Mouse (Mus musculus) forebrain, embryonic 10.5 days (tissue): ENCODE measurements around the gene Cers5. TPM values are rescaled to one million over a fixed set of nuclear protein-coding genes. Genes with fewer than 3 reads are reported as not detected.

Experiments
- DNase-seq: peaks from one replicate; pipeline ENCODE4 v3.0.0-alpha.2; 2017; ENCODE audit warnings: low spot score; ENCODE audit errors: extremely low spot score
- H3K27ac ChIP-seq: fragments of 300-500 bp; sonication (generic); 2 replicates; pipeline ENCODE4 v1.5.1; 2016; ENCODE audit warnings: mild to moderate bottlenecking
- H3K27me3 ChIP-seq: fragments of 300-500 bp; sonication (generic); 2 replicates; pipeline ENCODE4 v1.6.1; 2016; ENCODE audit warnings: mild to moderate bottlenecking; ENCODE audit not compliant: poor library complexity, severe bottlenecking
- H3K36me3 ChIP-seq: fragments of 300-500 bp; sonication (generic); replicated peaks from 2 replicates; pipeline ENCODE4 v1.6.1; 2016; ENCODE audit warnings: mild to moderate bottlenecking, moderate library complexity
- H3K4me1 ChIP-seq: fragments of 300-500 bp; sonication (generic); 2 replicates; pipeline ENCODE4 v1.6.1; 2016
- H3K4me3 ChIP-seq: fragments of 300-500 bp; sonication (generic); 2 replicates; pipeline ENCODE4 v1.5.1; 2016; ENCODE audit warnings: mild to moderate bottlenecking, moderate library complexity
- H3K9me3 ChIP-seq: fragments of 300-500 bp; sonication (generic); 2 replicates; pipeline ENCODE4 v1.6.1; 2016; ENCODE audit warnings: mild to moderate bottlenecking, moderate library complexity
- WGBS: fragments of 180-500 bp; shearing (Covaris S2); methylation state at CpG from one replicate; pipeline ENCODE4 v1.1.7; 2016; 5-methylcytosine and 5-hydroxymethylcytosine counted together
- polyA plus RNA-seq: library from polyadenylated mRNA; unstranded; fragments of >200 nt; fragmentation: Nextera tagmentation; extraction: Ambion mirVana; gene quantifications from 2 replicates; pipeline ENCODE4 v1.2.1, GENCODE M21; 2016

Cers5 gene
- polyA plus RNA-seq, 1 experiment from 2014 or later = 59.5 TPM

DNA sequence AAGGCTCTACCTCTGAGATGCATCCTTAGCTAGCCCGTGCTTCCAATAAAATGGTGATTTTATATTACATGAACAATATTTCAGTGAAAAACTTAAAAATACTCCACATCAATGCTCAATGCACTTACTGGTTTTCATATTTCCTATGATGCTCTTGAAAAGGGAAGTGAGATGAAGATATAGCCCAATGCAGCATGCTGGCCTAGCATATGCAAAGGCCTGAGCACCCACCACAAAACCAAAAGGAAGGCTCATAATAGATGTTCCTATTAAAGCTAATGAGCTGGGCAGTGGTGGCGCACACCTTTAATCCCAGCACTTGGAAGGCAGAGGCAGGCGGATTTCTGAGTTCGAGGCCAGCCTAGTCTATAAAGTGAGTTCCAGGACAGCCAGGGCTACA, 33.0 kb upstream of the Cers5 start:
- Histone ChIP-seq H3K4me3 (no peak overlapping the region), H3K9me3 (no peaks in the 10 kb centered on the region), H3K4me1 (peaks cover 69% of the 10 kb centered on the region), H3K36me3 (peaks cover 17% of the 10 kb centered on the region), H3K27me3 (peaks cover 26% of the 10 kb centered on the region), H3K27ac (0 out of 2 replicates have a peak overlapping the region, but pooled peaks have one; percentile 77)
- 89% methylated on average over 4 of the region's 4 CpGs for WGBS
- no peak for DNase-seq

DNA sequence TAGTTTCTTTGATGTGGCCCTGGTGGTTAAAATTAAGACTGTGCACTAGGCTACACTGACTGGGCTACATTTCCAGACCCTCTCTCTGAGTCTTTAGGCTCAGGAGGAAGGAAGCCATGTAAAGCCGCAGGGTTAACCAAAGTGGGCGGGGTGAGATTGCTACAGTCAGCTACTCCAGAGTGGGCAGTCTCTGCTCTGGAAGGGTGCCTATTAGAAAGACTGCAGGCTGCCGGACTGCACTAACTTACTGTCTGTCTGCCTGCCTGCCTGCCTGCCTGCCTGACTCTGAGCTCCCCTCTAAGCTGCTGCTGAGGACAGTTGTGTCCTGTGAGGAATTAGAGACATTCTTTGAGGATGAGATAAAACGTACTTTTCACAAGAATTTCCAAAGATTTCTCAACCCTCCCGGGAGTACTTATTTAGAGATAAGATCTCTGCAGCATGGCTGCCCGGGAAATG, 30.5 kb upstream of the Cers5 start:
- H3K9me3 ChIP-seq = no peaks in the 10 kb centered on the region
- 37% methylated on average over 6 of the region's 6 CpGs for WGBS
- peaks cover 12% of the 10 kb centered on the region; the same call in 1 of the 2 replicates for H3K27me3 ChIP-seq
- peaks cover 66% of the 10 kb centered on the region for H3K4me1 ChIP-seq
- H3K36me3 ChIP-seq = peaks cover 36% of the 10 kb centered on the region
- peak overlapping the region; percentile 68 for H3K27ac ChIP-seq
- peak; percentile 32 for DNase-seq
- no peak overlapping the region for H3K4me3 ChIP-seq

DNA sequence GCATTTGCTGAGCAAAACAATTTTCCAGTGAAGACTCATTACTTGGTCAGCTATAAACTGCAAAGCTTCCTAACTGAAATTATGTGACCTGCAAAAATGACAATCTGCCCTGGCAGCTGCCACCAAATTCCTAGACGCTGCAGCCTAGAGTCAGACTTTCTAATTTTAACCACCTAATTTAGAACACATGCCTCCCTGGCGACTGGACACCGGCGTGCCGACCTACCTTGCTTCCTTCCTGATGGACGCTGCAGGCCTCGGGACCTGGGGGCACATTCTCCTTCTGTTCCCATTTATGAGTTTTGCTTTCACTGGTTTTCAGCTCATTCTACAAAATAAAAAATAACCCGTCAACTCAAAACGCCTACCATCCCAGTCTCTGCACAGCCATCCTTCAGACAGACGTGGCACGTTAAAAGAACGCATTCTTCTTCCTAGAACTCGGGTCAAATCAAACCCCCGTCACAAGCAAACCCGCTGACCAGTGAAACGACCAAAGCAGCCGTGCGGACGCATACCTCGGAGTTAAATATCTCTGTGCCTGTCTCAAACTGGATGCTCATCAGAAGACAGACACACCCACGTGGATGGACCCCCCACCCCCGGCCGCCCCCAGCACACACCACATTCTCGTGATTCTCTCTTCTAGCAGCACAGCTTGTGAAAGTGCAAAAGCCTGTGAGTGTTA, 29.3 kb upstream of the Cers5 start:
- Histone ChIP-seq H3K9me3 (no peaks in the 10 kb centered on the region), H3K4me3 (no peak overlapping the region), H3K4me1 (peaks cover 56% of the 10 kb centered on the region), H3K36me3 (peaks cover 38% of the 10 kb centered on the region), H3K27ac (peak overlapping the region; percentile 59; the same call in 1 of the 2 replicates), H3K27me3 (peaks cover 12% of the 10 kb centered on the region; the same call in 1 of the 2 replicates)
- DNase-seq = no peak
- WGBS = 36% methylated on average over 24 of the region's 24 CpGs

DNA sequence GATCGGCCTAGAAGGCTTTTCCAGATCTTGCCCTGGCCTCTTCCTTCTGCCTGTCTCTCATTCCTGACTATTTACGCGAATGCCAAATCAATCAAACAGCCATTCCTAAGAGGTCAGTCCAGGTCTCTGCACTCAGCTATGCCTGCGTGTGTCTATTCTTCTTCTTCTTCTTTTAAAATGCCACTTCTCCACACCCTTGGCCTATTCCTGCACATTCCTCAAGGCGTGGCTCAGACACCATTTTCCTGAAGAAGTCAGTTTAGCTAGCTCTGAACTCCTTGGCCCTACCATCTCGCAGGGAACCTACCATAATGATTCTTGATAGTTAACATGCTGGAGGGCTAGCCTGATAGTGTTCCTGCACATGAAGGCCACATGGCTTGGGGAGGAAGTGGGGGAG, 27.0 kb upstream of the Cers5 start:
- peaks cover 38% of the 10 kb centered on the region for H3K36me3 ChIP-seq
- H3K4me1 ChIP-seq = peaks cover 42% of the 10 kb centered on the region
- H3K27me3 ChIP-seq = 0 out of 2 replicates have a peak, but pooled peaks cover 3% of the 10 kb centered on the region
- no peak overlapping the region for H3K27ac ChIP-seq
- no peaks in the 10 kb centered on the region for H3K9me3 ChIP-seq
- WGBS = 86% methylated on average over 6 of the region's 6 CpGs
- H3K4me3 ChIP-seq = no peak overlapping the region
- no peak for DNase-seq

DNA sequence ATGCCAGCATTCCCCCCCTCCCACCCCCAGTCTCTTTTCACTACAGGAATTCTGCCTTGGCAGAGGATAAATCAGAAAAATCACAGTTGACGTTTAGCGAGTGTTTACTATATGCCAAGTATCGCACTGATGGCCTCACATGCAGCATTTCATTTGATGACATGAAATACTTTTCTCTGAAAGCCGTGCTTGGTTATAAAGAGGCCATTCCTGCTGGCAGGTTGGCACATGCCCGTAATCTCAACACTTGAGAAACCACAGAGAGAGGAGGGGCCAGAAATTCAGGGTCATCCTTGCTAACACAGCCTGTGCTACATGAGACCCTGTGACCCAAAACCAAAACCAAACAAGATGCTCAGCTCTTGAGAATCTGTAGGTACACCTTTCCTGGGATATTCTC, 25.2 kb upstream of the Cers5 start:
- Histone ChIP-seq H3K9me3 (no peaks in the 10 kb centered on the region), H3K4me1 (peaks cover 30% of the 10 kb centered on the region), H3K27ac (no peak overlapping the region), H3K27me3 (no peaks in the 10 kb centered on the region), H3K36me3 (peaks cover 52% of the 10 kb centered on the region), H3K4me3 (no peak overlapping the region)
- no peak for DNase-seq
- 93% methylated on average over 5 of the region's 5 CpGs for WGBS

DNA sequence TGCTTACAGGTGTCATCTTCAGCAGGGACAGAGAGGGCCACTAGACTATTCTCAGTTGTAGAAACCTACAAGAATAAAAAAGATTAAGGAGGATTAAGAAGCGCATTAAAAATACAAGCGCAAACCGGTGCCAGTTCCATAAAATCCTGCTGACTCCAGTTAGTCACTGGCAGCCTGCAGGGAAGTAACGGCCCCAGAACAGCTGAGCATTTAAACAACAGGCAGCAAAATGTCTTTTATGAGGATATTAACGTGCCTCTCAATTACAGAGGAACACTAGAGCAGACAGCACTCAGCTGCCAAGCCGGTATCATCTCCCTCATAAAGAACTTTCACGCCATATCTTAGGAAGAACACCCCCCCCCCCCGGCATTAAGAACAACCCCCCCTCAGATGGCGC, 24.1 kb upstream of the Cers5 start:
- Histone ChIP-seq H3K27me3 (no peaks in the 10 kb centered on the region), H3K36me3 (peaks cover 64% of the 10 kb centered on the region), H3K9me3 (no peaks in the 10 kb centered on the region), H3K27ac (no peak overlapping the region), H3K4me3 (no peak overlapping the region), H3K4me1 (peaks cover 18% of the 10 kb centered on the region)
- DNase-seq = no peak
- WGBS = 91% methylated on average over 9 of the region's 9 CpGs

DNA sequence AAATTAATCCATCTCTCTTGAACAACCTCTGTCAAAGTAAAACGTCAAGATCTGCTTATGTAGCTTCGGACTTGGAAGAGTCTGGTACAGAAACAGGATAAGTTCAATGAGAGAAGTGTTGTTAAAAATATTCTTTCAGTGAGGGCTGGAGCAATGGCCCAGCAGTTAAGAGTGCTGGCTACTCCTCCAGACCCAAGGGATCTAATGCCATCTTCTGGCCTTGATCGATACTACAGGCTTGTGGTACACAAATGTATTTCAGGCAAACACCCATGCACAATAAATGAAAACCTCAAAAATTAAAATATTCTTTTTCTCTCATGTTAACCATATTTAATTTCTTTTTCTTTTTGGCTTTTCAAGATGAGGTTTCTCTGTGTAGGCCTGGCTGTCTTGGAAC, 23.4 kb upstream of the Cers5 start:
- Histone ChIP-seq H3K4me3 (no peak overlapping the region), H3K36me3 (peaks cover 71% of the 10 kb centered on the region), H3K27ac (no peak overlapping the region), H3K27me3 (no peaks in the 10 kb centered on the region), H3K9me3 (no peaks in the 10 kb centered on the region), H3K4me1 (peaks cover 14% of the 10 kb centered on the region)
- WGBS = 87% methylated on average over 3 of the region's 3 CpGs
- no peak for DNase-seq

DNA sequence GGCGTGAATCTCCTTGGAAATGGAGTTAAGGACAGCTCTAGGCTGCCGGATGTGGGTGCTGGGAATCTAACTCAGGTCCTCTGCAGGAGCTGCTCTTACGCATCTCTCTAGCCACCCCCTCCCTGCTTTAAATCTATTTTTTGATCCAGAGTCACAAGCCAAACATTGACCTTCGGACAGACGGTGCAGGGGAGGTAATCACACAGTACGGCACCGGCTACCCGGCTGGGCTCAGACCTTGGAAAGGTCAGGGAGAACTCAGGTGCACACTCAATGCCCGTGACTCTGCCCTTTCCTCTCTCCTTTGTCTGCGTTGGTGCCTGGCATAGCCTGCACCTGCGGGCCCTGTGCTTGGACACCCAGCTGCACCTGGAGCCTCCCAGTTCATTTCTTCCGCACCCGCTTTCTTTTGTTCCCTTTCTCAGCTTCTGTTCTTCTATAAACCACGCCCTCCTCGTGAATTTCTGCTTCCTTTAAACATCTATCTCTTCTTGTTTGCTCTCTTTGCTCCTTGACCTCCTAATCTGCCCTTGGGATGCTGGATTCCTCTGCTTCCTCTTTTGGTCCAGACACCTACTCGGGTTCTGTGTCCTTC, 19.6 kb upstream of the Cers5 start:
- no peak overlapping the region for H3K4me3 ChIP-seq
- no peaks in the 10 kb centered on the region for H3K9me3 ChIP-seq
- peaks cover 60% of the 10 kb centered on the region for H3K36me3 ChIP-seq
- 94% methylated on average over 16 of the region's 16 CpGs for WGBS
- no peaks in the 10 kb centered on the region for H3K4me1 ChIP-seq
- no peak for DNase-seq
- no peaks in the 10 kb centered on the region for H3K27me3 ChIP-seq
- H3K27ac ChIP-seq = no peak overlapping the region

DNA sequence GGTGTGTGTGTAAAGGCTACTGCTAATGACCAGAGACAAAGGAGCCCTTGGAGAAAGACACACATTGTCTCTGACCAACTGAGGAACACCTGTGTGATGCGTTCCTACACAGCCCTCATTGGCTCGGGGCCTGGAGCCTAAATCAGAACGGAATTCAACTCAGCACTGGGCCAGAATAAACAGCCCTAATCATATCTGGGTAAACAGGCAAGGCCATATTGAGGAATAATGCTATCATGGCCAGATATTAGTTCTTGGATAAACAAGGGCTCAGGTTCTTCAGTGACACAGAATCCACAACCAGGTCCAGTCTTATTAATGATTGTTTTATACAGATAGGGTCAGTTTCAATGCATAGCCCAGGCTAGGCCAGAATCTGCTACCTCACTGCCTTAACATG, 18.3 kb upstream of the Cers5 start:
- 85% methylated on average over 3 of the region's 3 CpGs for WGBS

DNA sequence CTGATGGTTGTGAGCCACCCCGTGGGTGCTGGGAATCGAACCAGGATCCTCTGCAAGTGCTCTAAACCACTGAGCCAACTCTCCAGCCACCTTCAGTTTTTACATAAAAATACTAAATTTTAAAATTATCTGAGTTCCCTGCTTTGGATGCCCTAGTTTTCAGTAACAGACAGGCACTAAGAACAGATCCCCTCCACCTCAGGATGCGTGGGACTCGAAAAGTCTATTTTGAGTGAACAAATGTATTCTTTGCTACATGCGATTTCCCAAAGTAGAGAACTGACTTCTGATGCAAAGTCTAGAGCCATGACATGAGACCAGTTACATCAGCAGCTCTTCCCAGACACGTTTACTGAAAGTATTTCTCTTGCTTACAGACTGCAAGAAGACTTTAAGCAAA, 17.8 kb upstream of the Cers5 start:
- H3K4me3 ChIP-seq = no peak overlapping the region
- no peak overlapping the region for H3K27ac ChIP-seq
- no peak for DNase-seq
- H3K4me1 ChIP-seq = no peaks in the 10 kb centered on the region
- H3K36me3 ChIP-seq = peaks cover 53% of the 10 kb centered on the region
- WGBS = 91% methylated on average over 6 of the region's 6 CpGs
- no peaks in the 10 kb centered on the region for H3K27me3 ChIP-seq
- no peaks in the 10 kb centered on the region for H3K9me3 ChIP-seq

More for the DNA sequence above, 18.3 kb upstream of the Cers5 start:
- DNase-seq = no peak
- H3K36me3 ChIP-seq = peaks cover 56% of the 10 kb centered on the region
- no peaks in the 10 kb centered on the region for H3K27me3 ChIP-seq
- H3K4me3 ChIP-seq = no peak overlapping the region
- H3K9me3 ChIP-seq = no peaks in the 10 kb centered on the region
- H3K27ac ChIP-seq = no peak overlapping the region
- H3K4me1 ChIP-seq = no peaks in the 10 kb centered on the region

DNA sequence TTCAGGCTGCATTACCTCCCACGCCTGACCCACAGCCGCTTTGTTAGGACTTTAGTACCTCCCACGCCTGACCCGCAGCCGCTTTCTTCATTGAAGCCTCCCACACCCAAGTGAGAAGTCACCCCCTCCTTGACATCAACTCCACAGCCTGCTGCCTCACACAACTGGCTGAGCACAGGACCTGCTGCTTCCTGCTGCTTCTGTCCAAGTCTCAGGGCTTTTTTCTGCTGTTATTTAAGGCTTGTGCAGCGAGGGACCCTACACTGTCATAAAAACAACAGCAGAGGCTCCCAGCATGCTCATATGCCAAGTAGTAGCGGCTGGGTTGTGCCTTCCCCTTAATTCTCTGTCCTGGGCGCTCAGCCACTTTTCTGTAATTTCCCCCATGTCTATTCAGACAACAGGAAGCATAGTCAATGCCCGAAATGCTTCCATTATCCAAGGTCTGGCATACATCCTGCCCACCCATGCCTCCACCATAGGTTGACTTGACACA, 15.0 kb upstream of the Cers5 start:
- no peak for DNase-seq
- Histone ChIP-seq H3K4me3 (no peak overlapping the region), H3K27me3 (no peaks in the 10 kb centered on the region), H3K36me3 (peaks cover 49% of the 10 kb centered on the region), H3K4me1 (no peaks in the 10 kb centered on the region), H3K9me3 (no peaks in the 10 kb centered on the region), H3K27ac (0 out of 2 replicates have a peak overlapping the region, but pooled peaks have one; percentile 2)
- 89% methylated on average over 9 of the region's 9 CpGs for WGBS

DNA sequence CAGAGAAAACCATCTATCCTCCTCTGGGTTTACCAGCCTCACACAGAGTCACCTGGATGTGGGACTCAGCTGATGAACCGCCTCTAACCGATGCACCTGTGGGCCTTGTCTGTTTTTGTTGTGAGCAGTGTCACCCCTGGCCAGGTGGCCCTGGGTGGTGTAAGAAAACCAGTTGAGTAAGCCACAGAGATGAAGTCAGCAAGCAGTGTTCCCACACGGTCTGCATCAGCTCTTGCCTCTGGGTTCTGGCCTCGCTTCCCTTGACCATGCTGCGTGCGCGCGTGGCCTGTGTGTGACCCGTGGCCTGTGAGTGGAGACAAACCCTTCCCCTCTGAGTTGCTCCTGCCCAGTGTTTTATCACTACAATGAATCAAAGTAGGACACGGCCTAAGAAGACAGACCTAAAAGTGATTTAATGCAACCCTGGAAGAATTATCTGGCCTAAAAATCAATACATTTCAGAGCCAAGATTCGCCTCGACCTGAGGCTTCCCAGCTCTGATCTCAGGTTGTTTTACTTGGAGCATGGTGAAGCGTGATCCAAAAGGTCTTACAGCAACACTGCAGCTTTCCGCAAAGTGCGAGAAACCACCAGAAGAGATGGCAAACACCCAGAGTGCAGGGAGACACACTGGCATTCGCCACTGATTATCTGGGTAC, 6.1 kb upstream of the Cers5 start:
- no peaks in the 10 kb centered on the region for H3K27me3 ChIP-seq

DNA sequence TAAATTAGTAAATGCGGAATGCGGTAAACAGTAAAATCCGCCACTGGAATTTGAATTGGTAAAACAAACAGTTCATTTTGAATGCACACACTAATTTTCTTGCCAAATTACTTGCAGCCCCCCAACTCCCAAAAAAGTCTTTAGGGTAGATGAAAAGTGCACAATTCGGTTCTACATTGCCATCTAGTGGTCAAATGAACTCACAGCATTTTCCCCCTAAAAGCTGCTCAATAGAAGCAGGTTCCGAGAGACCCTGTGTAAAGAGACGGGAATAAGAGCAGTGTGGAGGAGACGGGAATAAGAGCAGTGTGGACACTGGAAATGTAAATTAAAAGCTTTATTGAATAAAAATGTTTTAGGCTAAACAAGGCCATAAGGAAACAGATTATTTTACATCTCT, 5.5 kb upstream of the Cers5 start:
- DNase-seq = no peak
- WGBS = 28% methylated on average over 7 of the region's 7 CpGs
- H3K36me3 ChIP-seq = peaks cover 43% of the 10 kb centered on the region

More for the DNA sequence above, 6.1 kb upstream of the Cers5 start:
- no peaks in the 10 kb centered on the region for H3K4me1 ChIP-seq
- no peak overlapping the region for H3K27ac ChIP-seq
- peaks cover 50% of the 10 kb centered on the region for H3K36me3 ChIP-seq
- no peak for DNase-seq
- no peak overlapping the region for H3K4me3 ChIP-seq
- no peaks in the 10 kb centered on the region for H3K9me3 ChIP-seq
- WGBS = 94% methylated on average over 16 of the region's 16 CpGs

More for the DNA sequence above, 5.5 kb upstream of the Cers5 start:
- Histone ChIP-seq H3K27ac (no peak overlapping the region), H3K4me3 (no peak overlapping the region), H3K27me3 (no peaks in the 10 kb centered on the region), H3K4me1 (peaks cover under 1% of the 10 kb centered on the region; the same call in 1 of the 2 replicates), H3K9me3 (no peaks in the 10 kb centered on the region)
